Mouse (Mus musculus) brown adipose tissue, adult 24 weeks (tissue): ENCODE results near the gene Tpi1. TPM values are rescaled to one million over a fixed set of nuclear protein-coding genes. Genes with fewer than 3 reads are reported as not detected.

Experiments
- H3K27ac ChIP-seq: fragments of 200-500 bp; replicated peaks from 2 replicates; pipeline ENCODE4 v1.5.1; 2012; ENCODE audit warnings: low read depth, mild to moderate bottlenecking, low read length
- H3K4me1 ChIP-seq: fragments of 200-500 bp; 2 replicates; pipeline ENCODE4 v1.6.1; 2012; ENCODE audit warnings: low read length, mixed read lengths; ENCODE audit not compliant: control insufficient read depth, insufficient read depth, insufficient read length
- H3K4me3 ChIP-seq: fragments of 200-500 bp; 2 replicates; pipeline ENCODE4 v1.5.1; 2012; ENCODE audit warnings: low read depth, mild to moderate bottlenecking, low read length, moderate library complexity; ENCODE audit not compliant: insufficient read depth
- polyA plus RNA-seq: library from polyadenylated mRNA; stranded (reverse); fragments of >200 nt; gene quantifications from 2 replicates; pipeline ENCODE4 v1.2.4, GENCODE M21; 2012; ENCODE audit not compliant: missing spikeins, insufficient read depth, insufficient read length

Gene Tpi1
- polyA plus RNA-seq, 1 experiment = 573 TPM

- Histone ChIP-seq H3K4me3 (peak overlapping the region; percentile 25; the same call in 1 of the 2 replicates), H3K4me1 (no peaks in the 10 kb centered on the region; the same call in 1 of the 2 replicates), H3K27ac (no peak overlapping the region)
Measured at GRCm38 (mm10) chr6:124782436-124782835, 31.7 kb downstream of the Tpi1 start.

GRCm38 (mm10) chr6:124780917-124781316, 33.2 kb downstream of the Tpi1 start:
- Histone ChIP-seq H3K27ac (no peak overlapping the region), H3K4me3 (no peak overlapping the region), H3K4me1 (no peaks in the 10 kb centered on the region; the same call in 1 of the 2 replicates)

GRCm38 (mm10) chr6:124779984-124780416, 34.1 kb downstream of the Tpi1 start:
- H3K4me1 ChIP-seq = no peaks in the 10 kb centered on the region; the same call in 1 of the 2 replicates
- peak overlapping the region; percentile 56 for H3K4me3 ChIP-seq
- no peak overlapping the region for H3K27ac ChIP-seq

DNA sequence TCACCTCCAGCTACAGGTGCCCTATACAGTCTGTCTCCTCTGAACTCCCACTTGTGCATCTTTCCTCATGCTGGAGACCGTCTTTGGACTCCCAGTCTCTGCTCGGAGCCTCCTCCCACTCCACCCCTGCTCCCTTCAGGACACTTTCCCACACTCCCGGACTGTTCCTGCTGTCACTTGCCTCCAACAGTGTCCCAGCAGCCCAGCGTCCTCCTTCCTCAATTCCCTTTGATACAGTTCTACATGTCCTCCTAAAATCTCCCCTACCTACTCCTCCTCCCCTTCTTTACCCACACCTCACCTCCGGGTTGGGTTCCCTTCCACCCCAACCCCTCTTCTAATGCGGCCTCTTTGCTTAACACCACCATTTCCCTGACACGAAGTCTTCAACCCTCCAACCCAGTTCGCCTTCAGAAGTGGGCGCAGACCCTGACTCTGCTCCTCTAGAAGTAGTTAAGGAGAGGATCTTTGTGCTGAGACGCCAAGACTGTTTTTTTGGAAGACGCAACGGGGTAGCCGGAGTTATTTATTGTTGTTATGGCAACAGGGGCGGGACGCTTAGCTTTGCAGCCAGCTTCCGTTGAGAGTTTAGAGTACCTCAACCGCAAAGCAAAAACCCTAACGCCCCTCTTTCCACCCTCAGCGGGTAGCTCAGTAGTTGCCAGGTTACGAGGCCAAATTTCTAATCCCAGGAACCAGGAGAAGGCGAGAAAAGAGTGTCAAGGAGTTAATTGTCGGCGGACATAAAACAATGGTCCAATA, 34.7 kb downstream of the Tpi1 start, which contains the start of gene Lrrc23:
TSS of gene Lrrc23 (minus strand) at position 506 of the 762 bp plus-strand sequence.
- Histone ChIP-seq H3K27ac (no peak within 1 kb of the TSS), H3K4me3 (peak within 1 kb of the TSS; percentile 56), H3K4me1 (no peaks in the 10 kb centered on the region; the same call in 1 of the 2 replicates)

DNA sequence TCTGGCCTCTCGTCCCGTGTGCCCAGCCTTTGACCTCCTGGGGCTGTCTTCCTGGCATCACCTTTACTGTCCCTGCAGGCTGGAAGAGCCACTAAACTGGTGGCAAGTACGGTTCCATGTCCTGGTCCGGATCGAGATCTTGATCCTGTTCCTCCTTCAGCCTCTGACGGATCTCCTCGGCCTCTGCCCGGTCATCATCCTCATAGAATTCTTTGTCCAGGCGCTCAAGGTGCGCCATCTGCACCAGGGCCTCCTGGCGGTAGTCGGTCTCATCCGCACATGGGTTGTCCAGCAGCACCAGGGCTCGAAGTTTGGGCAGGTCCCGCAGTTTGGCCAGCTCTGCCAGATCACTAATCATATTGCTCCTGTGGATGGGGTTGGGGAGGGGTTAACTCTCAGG, 43.6 kb downstream of the Tpi1 start:
- H3K27ac ChIP-seq = no peak overlapping the region
- H3K4me3 ChIP-seq = no peak overlapping the region
- H3K4me1 ChIP-seq = no peaks in the 10 kb centered on the region

GRCm38 (mm10) chr6:124770013-124770412, 44.1 kb downstream of the Tpi1 start:
- H3K27ac ChIP-seq = no peak overlapping the region
- H3K4me1 ChIP-seq = no peaks in the 10 kb centered on the region
- H3K4me3 ChIP-seq = no peak overlapping the region

- no peak within 1 kb of the TSS for H3K27ac ChIP-seq
Measured at GRCm38 (mm10) chr6:124769101-124769765, 44.9 kb downstream of the Tpi1 start, which contains the start of gene Eno2. Gene Eno2, minus strand, starts transcription at chr6:124769673.

GRCm38 (mm10) chr6:124768704-124769044, 45.4 kb downstream of the Tpi1 start:
- Histone ChIP-seq H3K27ac (no peak overlapping the region), H3K4me3 (peak overlapping the region; percentile 66)

More at GRCm38 (mm10) chr6:124769101-124769765, 44.9 kb downstream of the Tpi1 start, which contains the start of gene Eno2:
- Histone ChIP-seq H3K4me1 (no peaks in the 10 kb centered on the region), H3K4me3 (peak within 1 kb of the TSS; percentile 66)

DNA sequence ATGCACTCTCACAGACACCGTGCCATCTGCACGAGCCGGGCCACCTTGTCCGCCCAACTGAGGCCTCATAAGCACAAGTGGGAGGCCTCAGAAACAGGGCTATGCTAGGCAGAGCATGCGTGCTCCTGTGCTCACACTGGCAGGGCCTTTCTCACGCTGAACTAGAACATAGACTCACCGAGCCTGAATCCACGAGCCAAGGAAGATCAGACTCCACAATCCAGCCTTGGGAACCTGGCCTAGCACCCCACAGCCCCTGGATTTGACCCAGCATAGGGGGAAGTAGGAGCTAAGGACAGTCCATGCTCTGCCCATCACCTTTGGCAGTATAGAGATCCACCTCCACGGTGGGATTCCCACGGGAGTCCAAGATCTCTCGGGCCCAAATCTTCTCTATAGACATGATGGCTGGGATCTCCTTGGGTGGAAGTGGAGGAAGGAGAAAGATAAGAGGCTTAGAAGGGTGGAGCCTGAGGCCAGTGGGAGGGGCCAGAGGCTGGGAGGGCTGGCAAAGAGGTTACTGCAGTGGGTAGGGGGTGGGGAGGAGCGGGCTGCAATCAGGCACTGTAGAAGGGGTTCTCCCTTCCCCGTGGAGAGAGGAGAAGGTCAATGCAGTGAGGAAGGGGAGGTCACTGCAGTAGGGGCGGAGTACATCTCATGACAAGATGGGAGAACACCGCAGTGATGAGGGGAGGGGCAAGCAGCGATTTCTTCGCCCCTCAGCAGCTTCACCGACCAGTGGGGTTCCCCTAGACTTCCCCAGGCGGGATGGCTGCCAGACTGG, 46.0 kb downstream of the Tpi1 start:
- Histone ChIP-seq H3K4me3 (peak overlapping the region; percentile 66; the same call in 1 of the 2 replicates), H3K4me1 (no peaks in the 10 kb centered on the region), H3K27ac (no peak overlapping the region)

More at GRCm38 (mm10) chr6:124768704-124769044, 45.4 kb downstream of the Tpi1 start:
- H3K4me1 ChIP-seq = no peaks in the 10 kb centered on the region

- no peak overlapping the region for H3K27ac ChIP-seq
- H3K4me3 ChIP-seq = no peak overlapping the region
- H3K4me1 ChIP-seq = no peaks in the 10 kb centered on the region
Measured at GRCm38 (mm10) chr6:124767536-124767919, 46.6 kb downstream of the Tpi1 start.

GRCm38 (mm10) chr6:124765951-124766350, 48.1 kb downstream of the Tpi1 start:
- Histone ChIP-seq H3K4me3 (no peak overlapping the region), H3K27ac (no peak overlapping the region), H3K4me1 (no peaks in the 10 kb centered on the region)

Other genes with a start within 250 kb of the Tpi1 start
- gene C1rb, start 244.0 kb downstream of the Tpi1 start, polyA plus RNA-seq = not detected in 2 replicates
- gene C1s2, start 178.2 kb downstream of the Tpi1 start, polyA plus RNA-seq = not detected in 2 replicates
- 43.7 and 58.4 TPM in 2 replicates for gene Lpcat3, start 151.3 kb downstream of the Tpi1 start, polyA plus RNA-seq
- gene Emg1, start 102.1 kb downstream of the Tpi1 start, polyA plus RNA-seq = 78.3 and 102 TPM in 2 replicates
- 284 and 381 TPM in 2 replicates for gene Phb2, start 102.0 kb downstream of the Tpi1 start, polyA plus RNA-seq
- 13.5 and 14.1 TPM in 2 replicates for gene Ptpn6, start 75.6 kb downstream of the Tpi1 start, polyA plus RNA-seq
- 301 and 355 TPM in 2 replicates for gene Grcc10, start 72.9 kb downstream of the Tpi1 start, polyA plus RNA-seq
- gene Gm45234, start 58.3 kb downstream of the Tpi1 start, polyA plus RNA-seq = not detected in 2 replicates
- 31.7 and 35.7 TPM in 2 replicates for gene Atn1, start 57.8 kb downstream of the Tpi1 start, polyA plus RNA-seq
- 0.63 TPM in 1 of 2 replicates, not detected in the other for gene Eno2, start 44.6 kb downstream of the Tpi1 start, polyA plus RNA-seq
- not detected in 2 replicates for gene Lrrc23, start 34.6 kb downstream of the Tpi1 start, polyA plus RNA-seq
- 5.1 and 7.3 TPM in 2 replicates for gene Spsb2, start 5.6 kb downstream of the Tpi1 start, polyA plus RNA-seq
- gene Usp5, start 15.2 kb upstream of the Tpi1 start, polyA plus RNA-seq = 35.8 and 39.4 TPM in 2 replicates
- 2.4 TPM in 1 of 2 replicates, not detected in the other for gene Cdca3, start 15.3 kb upstream of the Tpi1 start, polyA plus RNA-seq
- gene Gnb3, start 26.0 kb upstream of the Tpi1 start, polyA plus RNA-seq = not detected in 2 replicates
- gene P3h3, start 43.5 kb upstream of the Tpi1 start, polyA plus RNA-seq = 2.7 and 3.8 TPM in 2 replicates
- gene Gpr162, start 49.7 kb upstream of the Tpi1 start, polyA plus RNA-seq = 0.88 TPM in 1 of 2 replicates, not detected in the other
- gene Cd4, start 73.9 kb upstream of the Tpi1 start, polyA plus RNA-seq = not detected in 2 replicates
- 12.2 and 15.1 TPM in 2 replicates for gene Lag3, start 97.4 kb upstream of the Tpi1 start, polyA plus RNA-seq
- gene Ptms, start 105.8 kb upstream of the Tpi1 start, polyA plus RNA-seq = 949 and 1,236 TPM in 2 replicates
- gene Mlf2, start 117.1 kb upstream of the Tpi1 start, polyA plus RNA-seq = 238 and 301 TPM in 2 replicates
- 74.8 and 85.4 TPM in 2 replicates for gene Cops7a, start 151.2 kb upstream of the Tpi1 start, polyA plus RNA-seq
- 0.54 TPM in 1 of 2 replicates, not detected in the other for gene Pianp, start 182.4 kb upstream of the Tpi1 start, polyA plus RNA-seq
- gene Zfp384, start 194.8 kb upstream of the Tpi1 start, polyA plus RNA-seq = 19.9 and 25.6 TPM in 2 replicates
- 32.1 and 34.0 TPM in 2 replicates for gene Ing4, start 225.5 kb upstream of the Tpi1 start, polyA plus RNA-seq
- 5.1 and 5.5 TPM in 2 replicates for gene Acrbp, start 235.4 kb upstream of the Tpi1 start, polyA plus RNA-seq